Mouse (Mus musculus): ENCODE data around the gene Mrln.

DNA sequence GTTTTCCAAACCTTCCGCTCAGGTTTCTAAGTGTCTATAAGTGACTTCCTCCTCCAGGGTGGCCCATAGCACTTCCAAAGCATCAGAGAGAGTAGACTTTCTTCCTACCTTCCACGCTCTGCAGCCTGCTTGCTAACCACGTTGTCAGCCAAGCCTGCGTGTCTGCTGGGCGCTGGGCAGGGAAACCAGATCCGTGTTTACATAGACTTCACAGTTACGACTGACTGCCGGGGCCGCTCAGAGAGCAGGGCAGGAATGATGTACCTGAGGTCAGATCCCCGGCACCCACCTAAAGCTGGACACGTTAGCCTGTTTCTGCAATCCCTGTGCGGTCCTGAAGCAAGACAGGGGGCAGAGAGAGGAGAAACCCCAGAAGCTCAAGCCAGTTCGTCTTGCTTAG lies 36.1 kb upstream of the Mrln start:
- no peak for TF ChIP-seq POLR2A (IDR thresholded peaks at IDR 0.05; ENCODE audit: borderline replicate concordance, extremely low read depth, insufficient read depth, insufficient read length, poor library complexity, severe bottlenecking)
- TF ChIP-seq CTCF (IDR thresholded peaks at IDR 0.05; ENCODE audit: borderline replicate concordance, extremely low read depth, insufficient read depth, insufficient read length) = no peak
